Comparison of ENCODE assay signal across 12 mouse cellular contexts in the genomic region with DNA sequence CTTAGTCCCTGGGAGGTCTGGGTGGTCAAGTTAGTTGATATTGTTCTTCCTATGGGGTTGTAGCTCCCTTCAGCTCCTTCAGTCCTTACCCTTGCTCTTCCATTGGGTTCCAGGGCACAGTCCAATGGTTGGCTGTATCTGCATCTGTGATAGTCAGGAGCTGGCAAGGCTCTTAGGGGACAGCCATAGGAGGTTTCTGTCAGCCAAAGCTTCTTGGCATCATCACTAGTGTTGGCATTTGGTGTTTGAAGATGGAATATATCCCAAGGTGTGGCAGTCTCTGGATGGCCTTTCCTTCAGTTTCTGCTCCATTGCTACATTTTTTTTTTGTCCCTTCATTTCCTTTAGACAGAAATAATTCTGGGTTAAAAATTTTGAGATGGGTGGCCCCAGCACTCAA.
"Had no signal": no experiment of that assay in that cellular context is flagged by ENCODE, and none has a peak within 500 bp of the region (broad histone marks: within the 10 kb centered on the region; RNA-seq: fewer than 3 reads in every experiment).

No protein-coding gene starts in this region.

- DNase-seq: retina, postnatal 1 day; right cerebral cortex, adult 18-20 months; right cerebral cortex, postnatal 14 days; right cerebral cortex, postnatal 25 days; right cerebral cortex, postnatal 4 days; spleen, adult 18-20 months; thymus, adult 18-20 months; thymus, adult 2 months; thymus, postnatal 14 days; thymus, postnatal 25 days; thymus, postnatal 36 days; thymus, postnatal 4 days had no signal
